Comparison of ENCODE assay signal across 9 mouse cellular contexts in genomic region chr4:82408463-82409404, GRCm38 (mm10).
DNase-seq lines count a peak whose midpoint lies in the region; ATAC-seq and TF ChIP-seq lines count a peak whose summit lies in the region.
"Had no signal": no experiment of that assay in that cellular context is flagged by ENCODE, and none has a peak within 500 bp of the region (broad histone marks: within the 10 kb centered on the region; RNA-seq: fewer than 3 reads in every experiment).

No protein-coding gene starts in this region.

- DNase-seq in left cerebral cortex, adult 2 months (ENCODE audit: extremely low spot score in 1 of 2, low spot score in 2 of 2) = no peak
- DNase-seq in left cerebral cortex, postnatal 36 days (ENCODE audit: low spot score in 2 of 2) = no peak
- peak; percentile 23 for DNase-seq in embryonic facial prominence, embryonic 10.5 days (ENCODE audit: low spot score)
- no peak for DNase-seq in adrenal gland, adult 2 months

- H3K36me3 ChIP-seq in embryonic facial prominence, embryonic 10.5 days (replicated peaks) = no peaks in the 10 kb centered on the region
- H3K36me3 ChIP-seq in hindbrain, embryonic 12.5 days = no peaks in the 10 kb centered on the region
- no peaks in the 10 kb centered on the region for H3K36me3 ChIP-seq in neural tube, embryonic 13.5 days
- H3K36me3 ChIP-seq: heart, embryonic 15.5 days had no signal

- H3K27me3 ChIP-seq in embryonic facial prominence, embryonic 10.5 days (replicated peaks; ENCODE audit: low read depth, poor library complexity, severe bottlenecking) = no peaks in the 10 kb centered on the region
- no peaks in the 10 kb centered on the region for H3K27me3 ChIP-seq in hindbrain, embryonic 12.5 days
- no peaks in the 10 kb centered on the region for H3K27me3 ChIP-seq in neural tube, embryonic 13.5 days
- H3K27me3 ChIP-seq: heart, embryonic 15.5 days; Patski had no signal

- H3K4me2 ChIP-seq in hindbrain, embryonic 12.5 days (replicated peaks) = peak overlapping the region; percentile 22
- H3K4me2 ChIP-seq in neural tube, embryonic 13.5 days = peak overlapping the region; percentile 34
- H3K4me2 ChIP-seq: heart, embryonic 15.5 days had no signal

- H3K4me3 ChIP-seq in left cerebral cortex, adult 2 months = no peak overlapping the region
- H3K4me3 ChIP-seq in embryonic facial prominence, embryonic 10.5 days = no peak overlapping the region
- no peak overlapping the region for H3K4me3 ChIP-seq in hindbrain, embryonic 12.5 days
- H3K4me3 ChIP-seq in neural tube, embryonic 13.5 days = no peak overlapping the region
- H3K4me3 ChIP-seq: heart, embryonic 15.5 days had no signal

- intact Hi-C loops in left cerebral cortex, adult 2 months (cut with DNase I) = no loop called here
- intact Hi-C loops in left cerebral cortex, postnatal 36 days (cut with DNase I) = no loop called here

- TF ChIP-seq CTCF in left cerebral cortex, adult 2 months (IDR thresholded peaks at IDR 0.05) = no peak

- ATAC-seq in hindbrain, embryonic 12.5 days (ENCODE audit: low FRiP score) = peak; percentile 72
- ATAC-seq in neural tube, embryonic 13.5 days (ENCODE audit: low read depth) = no peak
- no peak for ATAC-seq in megakaryocyte, adult 5-6 weeks (ENCODE audit: poor library complexity, severe bottlenecking)
- ATAC-seq: Patski had no signal

- no peak overlapping the region for H3K9ac ChIP-seq in hindbrain, embryonic 12.5 days
- H3K9ac ChIP-seq in neural tube, embryonic 13.5 days = peak overlapping the region; percentile 43
- H3K9ac ChIP-seq: heart, embryonic 15.5 days had no signal

- WGBS in embryonic facial prominence, embryonic 10.5 days = 70% methylated on average over 22 of the region's 22 CpGs
- WGBS in hindbrain, embryonic 12.5 days = 48% methylated on average over 22 of the region's 22 CpGs
- WGBS in neural tube, embryonic 13.5 days = 34% methylated on average over 22 of the region's 22 CpGs

- peak overlapping the region; percentile 32; the same call in 1 of the 2 replicates for H3K27ac ChIP-seq in left cerebral cortex, adult 2 months
- no peak overlapping the region for H3K27ac ChIP-seq in embryonic facial prominence, embryonic 10.5 days (replicated peaks)
- H3K27ac ChIP-seq in hindbrain, embryonic 12.5 days = no peak overlapping the region
- H3K27ac ChIP-seq in neural tube, embryonic 13.5 days (replicated peaks) = peak overlapping the region; percentile 20; the same call in 1 of the 2 replicates
- H3K27ac ChIP-seq: heart, embryonic 15.5 days had no signal

- H3K9me3 ChIP-seq in embryonic facial prominence, embryonic 10.5 days = no peaks in the 10 kb centered on the region
- H3K9me3 ChIP-seq in hindbrain, embryonic 12.5 days (replicated peaks) = no peaks in the 10 kb centered on the region
- H3K9me3 ChIP-seq in neural tube, embryonic 13.5 days = no peaks in the 10 kb centered on the region
- H3K9me3 ChIP-seq: heart, embryonic 15.5 days had no signal

- H3K4me1 ChIP-seq in embryonic facial prominence, embryonic 10.5 days = peaks cover 43% of the 10 kb centered on the region
- peaks cover 31% of the 10 kb centered on the region for H3K4me1 ChIP-seq in hindbrain, embryonic 12.5 days
- H3K4me1 ChIP-seq in neural tube, embryonic 13.5 days (replicated peaks) = peaks cover 74% of the 10 kb centered on the region

Comparison
In these comparisons a context has a peak if more than half of its experiments do, and no peak if none do; other contexts are left out.
1. H3K27ac ChIP-seq: peak in left cerebral cortex, adult 2 months (single experiment) and neural tube, embryonic 13.5 days (single experiment); none in embryonic facial prominence, embryonic 10.5 days (single experiment) and hindbrain, embryonic 12.5 days (single experiment).